Mouse (Mus musculus): ENCODE data around the gene Unc13c. TPM values are rescaled to one million over a fixed set of nuclear protein-coding genes. Genes with fewer than 3 reads are reported as not detected.
A peak's percentile ranks its signal among the peaks of the same experiment; 100 is the strongest.

Gene Unc13c
- polyA plus RNA-seq, 1 experiment from 2014 or later = 7.6 TPM

DNA sequence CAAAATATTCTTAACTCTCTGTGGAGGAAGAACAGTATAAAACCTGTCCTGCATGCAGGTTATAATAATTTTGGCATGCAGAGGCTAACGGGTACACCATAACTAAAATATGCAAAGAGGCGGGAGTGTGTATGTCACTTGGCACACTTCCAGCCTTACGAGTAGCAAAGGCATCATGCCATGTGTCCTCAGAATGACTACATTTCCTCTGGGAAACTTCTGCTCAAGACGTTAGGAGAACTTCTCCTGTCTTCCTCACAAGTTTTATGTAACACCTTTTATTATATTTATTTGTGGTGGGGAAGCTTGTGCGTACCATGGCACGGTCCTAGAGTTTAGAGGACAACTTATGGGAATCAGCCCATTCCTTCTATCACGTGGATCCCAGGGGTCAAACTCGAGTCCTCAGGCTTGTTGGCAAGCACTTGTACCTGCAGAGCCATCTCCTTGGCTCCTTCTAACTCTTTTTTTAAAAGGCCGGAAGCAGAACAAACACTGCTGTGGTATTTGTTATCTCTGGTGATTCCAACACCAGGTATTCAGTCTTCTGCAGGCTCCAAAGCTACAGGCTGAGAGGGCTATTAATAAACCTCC, 3.3 kb downstream of the Unc13c start:
- Histone ChIP-seq H3K4me2 (ENCODE audit: low read length) (peak overlapping the region; percentile 41), H3K4me1 (ENCODE audit: control insufficient read depth, insufficient read depth, low read depth, low read length) (peaks cover 5% of the 10 kb centered on the region; the same call in 1 of the 2 replicates), H3K4me3 (ENCODE audit: low read length) (no peak overlapping the region), H3K27me3 (replicated peaks; ENCODE audit: control insufficient read depth, insufficient read depth, low read length) (no peaks in the 10 kb centered on the region), H3K27ac (ENCODE audit: low read depth, low read length) (no peak overlapping the region), H3K36me3 (ENCODE audit: control insufficient read depth, insufficient read depth, low read length) (no peaks in the 10 kb centered on the region), H3K9ac (ENCODE audit: low read depth, low read length) (no peak overlapping the region), H3K9me3 (ENCODE audit: control insufficient read depth, low read length) (no peaks in the 10 kb centered on the region)
- 55% methylated on average over 9 of the region's 9 CpGs for whole genome bisulfite sequencing
- ATAC-seq = no peak

DNA sequence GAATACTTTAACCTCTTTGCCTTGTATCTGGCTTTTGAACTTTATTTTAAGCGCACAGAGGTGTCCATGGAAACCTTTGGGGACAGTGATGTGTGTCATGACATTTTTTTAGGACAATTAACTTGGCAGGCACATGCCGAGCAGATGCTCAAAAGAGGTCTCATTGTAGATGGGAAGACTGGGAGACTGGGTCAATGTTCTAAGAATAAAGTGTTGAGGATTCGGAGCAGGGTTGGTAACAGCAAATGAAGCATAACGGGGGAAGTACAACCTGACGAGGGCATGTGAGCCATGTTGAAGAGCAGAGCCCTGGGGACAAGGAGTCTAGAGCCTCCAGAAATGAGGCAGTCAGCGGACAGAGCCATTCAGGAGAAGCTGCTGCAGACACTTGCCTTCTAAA, 6.3 kb downstream of the Unc13c start:
- Histone ChIP-seq H3K9me3 (ENCODE audit: control insufficient read depth, low read length) (no peaks in the 10 kb centered on the region), H3K9ac (ENCODE audit: low read depth, low read length) (no peak overlapping the region), H3K4me1 (ENCODE audit: control insufficient read depth, insufficient read depth, low read depth, low read length) (no peaks in the 10 kb centered on the region; the same call in 1 of the 2 replicates), H3K4me3 (ENCODE audit: low read length) (no peak overlapping the region), H3K36me3 (ENCODE audit: control insufficient read depth, insufficient read depth, low read length) (no peaks in the 10 kb centered on the region), H3K27me3 (replicated peaks; ENCODE audit: control insufficient read depth, insufficient read depth, low read length) (no peaks in the 10 kb centered on the region), H3K27ac (ENCODE audit: low read depth, low read length) (no peak overlapping the region), H3K4me2 (ENCODE audit: low read length) (no peak overlapping the region)
- ATAC-seq = no peak
- WGBS = 60% methylated on average over 6 of the region's 6 CpGs

- Histone ChIP-seq H3K36me3 (ENCODE audit: control insufficient read depth, insufficient read depth, low read length) (no peaks in the 10 kb centered on the region), H3K4me1 (ENCODE audit: control insufficient read depth, insufficient read depth, low read depth, low read length) (no peaks in the 10 kb centered on the region), H3K4me3 (ENCODE audit: low read length) (no peak overlapping the region), H3K4me2 (ENCODE audit: low read length) (no peak overlapping the region), H3K27ac (ENCODE audit: low read depth, low read length) (no peak overlapping the region), H3K9me3 (ENCODE audit: control insufficient read depth, low read length) (no peaks in the 10 kb centered on the region), H3K9ac (ENCODE audit: low read depth, low read length) (no peak overlapping the region), H3K27me3 (replicated peaks; ENCODE audit: control insufficient read depth, insufficient read depth, low read length) (no peaks in the 10 kb centered on the region)
- ATAC-seq = no peak
Observed at GRCm38 (mm10) chr9:73952331-73952730, 16.4 kb downstream of the Unc13c start.

GRCm38 (mm10) chr9:73951586-73951985, 17.2 kb downstream of the Unc13c start:
- H3K27ac ChIP-seq (ENCODE audit: low read depth, low read length) = no peak overlapping the region
- no peaks in the 10 kb centered on the region for H3K9me3 ChIP-seq (ENCODE audit: control insufficient read depth, low read length)
- H3K36me3 ChIP-seq (ENCODE audit: control insufficient read depth, insufficient read depth, low read length) = no peaks in the 10 kb centered on the region
- no peaks in the 10 kb centered on the region for H3K4me1 ChIP-seq (ENCODE audit: control insufficient read depth, insufficient read depth, low read depth, low read length)
- no peak overlapping the region for H3K4me2 ChIP-seq (ENCODE audit: low read length)
- H3K9ac ChIP-seq (ENCODE audit: low read depth, low read length) = no peak overlapping the region
- no peak for ATAC-seq
- 60% methylated on average over 4 of the region's 4 CpGs for WGBS
- H3K27me3 ChIP-seq (replicated peaks; ENCODE audit: control insufficient read depth, insufficient read depth, low read length) = no peaks in the 10 kb centered on the region
- no peak overlapping the region for H3K4me3 ChIP-seq (ENCODE audit: low read length)

GRCm38 (mm10) chr9:73934844-73935243, 33.9 kb downstream of the Unc13c start:
- H3K9me3 ChIP-seq (ENCODE audit: control insufficient read depth, low read length) = 0 out of 2 replicates have a peak, but pooled peaks cover 4% of the 10 kb centered on the region
- ATAC-seq = peak; percentile 73

DNA sequence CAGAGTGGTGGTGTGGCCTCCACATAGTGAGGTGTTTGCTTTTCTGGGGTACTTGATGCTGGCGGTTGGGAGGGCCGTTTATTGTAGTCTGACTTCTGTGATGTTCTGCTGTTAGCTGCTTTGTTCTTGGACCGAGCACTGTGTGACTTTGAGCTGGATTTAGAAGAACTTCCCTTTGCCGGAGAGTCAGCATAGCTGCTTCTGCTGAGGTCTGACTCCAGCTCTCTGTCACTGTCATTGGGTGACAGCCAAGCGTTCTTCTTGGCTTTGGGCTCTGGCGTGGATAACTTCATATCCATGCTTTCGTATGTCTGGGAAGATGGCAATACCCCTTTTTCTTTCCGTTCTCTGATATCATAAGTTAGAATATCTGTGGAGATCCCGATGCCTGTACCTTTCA, 36.8 kb downstream of the Unc13c start:
- Histone ChIP-seq H3K4me3 (ENCODE audit: low read length) (no peak overlapping the region), H3K4me2 (ENCODE audit: low read length) (no peak overlapping the region), H3K27ac (ENCODE audit: low read depth, low read length) (no peak overlapping the region), H3K4me1 (ENCODE audit: control insufficient read depth, insufficient read depth, low read depth, low read length) (no peaks in the 10 kb centered on the region), H3K36me3 (ENCODE audit: control insufficient read depth, insufficient read depth, low read length) (peaks cover 8% of the 10 kb centered on the region; the same call in 1 of the 2 replicates), H3K9me3 (ENCODE audit: control insufficient read depth, low read length) (0 out of 2 replicates have a peak, but pooled peaks cover 4% of the 10 kb centered on the region), H3K9ac (ENCODE audit: low read depth, low read length) (no peak overlapping the region), H3K27me3 (replicated peaks; ENCODE audit: control insufficient read depth, insufficient read depth, low read length) (no peaks in the 10 kb centered on the region)
- WGBS = 89% methylated on average over 9 of the region's 9 CpGs
- ATAC-seq = no peak

More at GRCm38 (mm10) chr9:73934844-73935243, 33.9 kb downstream of the Unc13c start:
- H3K27me3 ChIP-seq (replicated peaks; ENCODE audit: control insufficient read depth, insufficient read depth, low read length) = no peaks in the 10 kb centered on the region
- no peak overlapping the region for H3K4me3 ChIP-seq (ENCODE audit: low read length)
- H3K27ac ChIP-seq (ENCODE audit: low read depth, low read length) = no peak overlapping the region
- H3K9ac ChIP-seq (ENCODE audit: low read depth, low read length) = no peak overlapping the region
- H3K36me3 ChIP-seq (ENCODE audit: control insufficient read depth, insufficient read depth, low read length) = peaks cover 8% of the 10 kb centered on the region; the same call in 1 of the 2 replicates
- H3K4me2 ChIP-seq (ENCODE audit: low read length) = no peak overlapping the region
- no peaks in the 10 kb centered on the region for H3K4me1 ChIP-seq (ENCODE audit: control insufficient read depth, insufficient read depth, low read depth, low read length)
- WGBS = 34% methylated on average over 4 of the region's 4 CpGs

DNA sequence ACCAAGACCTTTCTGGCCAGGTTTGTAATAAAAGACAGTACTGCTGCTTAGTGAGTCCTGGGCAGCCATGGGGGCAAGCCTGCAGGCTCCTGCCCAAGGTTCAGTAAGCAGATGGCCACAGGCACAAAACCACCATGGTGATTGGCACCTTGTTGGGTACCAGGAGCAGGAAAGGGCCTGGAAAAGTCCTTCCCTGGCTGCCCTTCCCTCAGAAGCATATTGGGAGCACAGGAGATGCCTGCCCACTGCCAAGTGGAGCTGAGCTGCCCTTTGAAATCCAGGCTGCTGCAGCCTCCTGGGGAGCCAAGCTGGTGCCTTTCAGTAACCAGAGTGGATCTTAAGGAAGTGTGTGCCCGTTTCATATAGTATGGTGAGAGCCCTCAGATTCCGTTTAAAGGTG, 41.5 kb downstream of the Unc13c start:
- ATAC-seq = no peak
- H3K36me3 ChIP-seq (ENCODE audit: control insufficient read depth, insufficient read depth, low read length) = peaks cover 4% of the 10 kb centered on the region; the same call in 1 of the 2 replicates
- 80% methylated on average over 2 of the region's 2 CpGs for WGBS

GRCm38 (mm10) chr9:73922449-73923115, 46.2 kb downstream of the Unc13c start:
- H3K36me3 ChIP-seq (ENCODE audit: control insufficient read depth, insufficient read depth, low read length) = no peaks in the 10 kb centered on the region
- no peaks in the 10 kb centered on the region for H3K27me3 ChIP-seq (replicated peaks; ENCODE audit: control insufficient read depth, insufficient read depth, low read length)
- no peak overlapping the region for H3K27ac ChIP-seq (ENCODE audit: low read depth, low read length)
- H3K4me2 ChIP-seq (ENCODE audit: low read length) = no peak overlapping the region
- no peaks in the 10 kb centered on the region for H3K4me1 ChIP-seq (ENCODE audit: control insufficient read depth, insufficient read depth, low read depth, low read length)
- no peak overlapping the region for H3K4me3 ChIP-seq (ENCODE audit: low read length)
- 90% methylated on average over 11 of the region's 11 CpGs for WGBS
- no peak overlapping the region for H3K9ac ChIP-seq (ENCODE audit: low read depth, low read length)
- no peak for ATAC-seq
- H3K9me3 ChIP-seq (ENCODE audit: control insufficient read depth, low read length) = no peaks in the 10 kb centered on the region

More for the DNA sequence above, 41.5 kb downstream of the Unc13c start:
- Histone ChIP-seq H3K9ac (ENCODE audit: low read depth, low read length) (no peak overlapping the region), H3K27ac (ENCODE audit: low read depth, low read length) (no peak overlapping the region), H3K4me1 (ENCODE audit: control insufficient read depth, insufficient read depth, low read depth, low read length) (no peaks in the 10 kb centered on the region), H3K27me3 (replicated peaks; ENCODE audit: control insufficient read depth, insufficient read depth, low read length) (no peaks in the 10 kb centered on the region), H3K4me3 (ENCODE audit: low read length) (no peak overlapping the region), H3K4me2 (ENCODE audit: low read length) (no peak overlapping the region), H3K9me3 (ENCODE audit: control insufficient read depth, low read length) (0 out of 2 replicates have a peak, but pooled peaks cover 4% of the 10 kb centered on the region)

DNA sequence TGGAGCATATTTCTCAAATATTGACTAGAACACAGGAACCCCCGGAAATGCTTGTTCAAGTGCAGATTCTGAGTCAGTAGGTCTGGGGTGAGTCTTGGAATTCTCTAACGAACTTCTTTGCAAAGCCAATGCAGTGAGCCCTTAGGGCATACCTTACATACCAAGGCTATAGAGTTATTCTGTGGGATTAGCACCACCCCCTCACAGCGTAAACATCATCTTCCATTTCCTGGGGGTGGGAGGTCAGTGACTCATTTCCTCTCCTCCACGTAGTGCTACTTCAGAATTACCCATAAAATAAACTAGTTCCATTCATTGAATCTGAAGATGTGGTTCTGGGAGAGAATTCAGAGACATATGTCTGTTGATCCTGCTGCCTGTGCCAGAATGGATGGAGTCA, 62.8 kb downstream of the Unc13c start:
- Histone ChIP-seq H3K27me3 (replicated peaks; ENCODE audit: control insufficient read depth, insufficient read depth, low read length) (no peaks in the 10 kb centered on the region), H3K4me1 (ENCODE audit: control insufficient read depth, insufficient read depth, low read depth, low read length) (no peaks in the 10 kb centered on the region), H3K36me3 (ENCODE audit: control insufficient read depth, insufficient read depth, low read length) (no peaks in the 10 kb centered on the region), H3K4me3 (ENCODE audit: low read length) (no peak overlapping the region), H3K9me3 (ENCODE audit: control insufficient read depth, low read length) (0 out of 2 replicates have a peak, but pooled peaks cover 2% of the 10 kb centered on the region), H3K27ac (ENCODE audit: low read depth, low read length) (no peak overlapping the region), H3K4me2 (ENCODE audit: low read length) (no peak overlapping the region), H3K9ac (ENCODE audit: low read depth, low read length) (no peak overlapping the region)
- WGBS = 79% methylated on average over 4 of the region's 4 CpGs
- no peak for ATAC-seq

Data from hindbrain, embryonic 16.5 days (tissue).